Mouse (Mus musculus) mouse embryonic stem cell (cell line): ENCODE data around the gene Dhx58.

Experiments used
- in situ Hi-C, 2 experiments: fragments of 300-500 bp; cut with MboI; formaldehyde crosslinking; loops; 1 replicate in 1 of 2; 3 replicates in 1 of 2; pipeline ENCODE4 v1.14.3; 2019 to 2020; ENCODE audit warnings: low sequenced_read_pairs in 2 of 2, low pct_unique_long_range_greater_than_20kb in 1 of 2, mixed read lengths in 1 of 2; ENCODE audit not compliant: unreplicated experiment in 1 of 2

Gene Dhx58

GRCm38 (mm10) chr11:100703851-100704531, at the start of gene Dhx58:
TSS of gene Dhx58 (minus strand) at chr11:100704271.
- in situ Hi-C loops = loop anchor here in 1 of 2 experiments (10.0 kb wide), 1 partner anchor 339 kb away; no protein-coding TSS in a partner anchor

- in situ Hi-C loops = no loop called here
Observed at GRCm38 (mm10) chr11:100752294-100752693, 48.2 kb upstream of the Dhx58 start.

GRCm38 (mm10) chr11:100750127-100750526, 46.1 kb upstream of the Dhx58 start:
- in situ Hi-C loops = no loop called here

GRCm38 (mm10) chr11:100749469-100749868, 45.4 kb upstream of the Dhx58 start:
- in situ Hi-C loops = no loop called here

GRCm38 (mm10) chr11:100748620-100749019, 44.5 kb upstream of the Dhx58 start:
- in situ Hi-C loops = no loop called here

GRCm38 (mm10) chr11:100747114-100747513, 43.0 kb upstream of the Dhx58 start:
- in situ Hi-C loops = no loop called here

GRCm38 (mm10) chr11:100746546-100746945, 42.5 kb upstream of the Dhx58 start:
- in situ Hi-C loops = no loop called here

- in situ Hi-C loops = no loop called here
Observed at GRCm38 (mm10) chr11:100745085-100745484, 41.0 kb upstream of the Dhx58 start.

- in situ Hi-C loops = no loop called here
Observed at GRCm38 (mm10) chr11:100741348-100741747, 37.3 kb upstream of the Dhx58 start.

- in situ Hi-C loops = no loop called here
Observed at GRCm38 (mm10) chr11:100738749-100739148, 34.7 kb upstream of the Dhx58 start.

GRCm38 (mm10) chr11:100738066-100738604, 34.1 kb upstream of the Dhx58 start, which contains the start of gene Rab5c:
TSS of gene Rab5c (minus strand) at chr11:100738215.
- in situ Hi-C loops = no loop called here

- in situ Hi-C loops = no loop called here
Observed at GRCm38 (mm10) chr11:100737105-100737733, 33.1 kb upstream of the Dhx58 start.

- in situ Hi-C loops = no loop called here
Observed at GRCm38 (mm10) chr11:100736746-100737080, 32.6 kb upstream of the Dhx58 start.

GRCm38 (mm10) chr11:100735954-100736745, 32.1 kb upstream of the Dhx58 start:
- in situ Hi-C loops = no loop called here

- in situ Hi-C loops = no loop called here
Observed at GRCm38 (mm10) chr11:100735134-100735865, 31.2 kb upstream of the Dhx58 start.

GRCm38 (mm10) chr11:100730477-100731205, 26.6 kb upstream of the Dhx58 start:
- in situ Hi-C loops = no loop called here

GRCm38 (mm10) chr11:100729976-100730375, 25.9 kb upstream of the Dhx58 start:
- in situ Hi-C loops = no loop called here

GRCm38 (mm10) chr11:100728601-100729000, 24.5 kb upstream of the Dhx58 start:
- in situ Hi-C loops = no loop called here
